8 mouse cellular contexts compared by ENCODE assay signal in genomic region chr1:38987080-38987864, GRCm38 (mm10). TPM values are rescaled to one million over a fixed set of nuclear protein-coding genes. Genes with fewer than 3 reads are reported as not detected.
DNase-seq lines count a peak whose midpoint lies in the region; ATAC-seq lines count a peak whose summit lies in the region.

No protein-coding gene starts in this region.

- H3K9ac ChIP-seq in forebrain, embryonic 14.5 days (ENCODE audit: low read length), result peak overlapping the region; percentile 78
- peak overlapping the region; percentile 70 for H3K9ac ChIP-seq in neural tube, embryonic 15.5 days (replicated peaks)

- peaks cover 9% of the 10 kb centered on the region; the same call in 1 of the 2 replicates for H3K36me3 ChIP-seq in forebrain, embryonic 14.5 days (ENCODE audit: control insufficient read depth, insufficient read depth, low read length)
- H3K36me3 ChIP-seq in neural tube, embryonic 15.5 days, result peaks cover 14% of the 10 kb centered on the region

- intact Hi-C loops in heart, postnatal 14 days (cut with DNase I), result no loop called here

- DNase-seq in ES-CJ7 (ENCODE audit: low read depth, low spot score), result peak; percentile 99
- peak; percentile 98 for DNase-seq in cerebellum, adult 11 months
- peak; percentile 98 for DNase-seq in forebrain, embryonic 14.5 days (ENCODE audit: low spot score)
- DNase-seq in heart, postnatal 14 days, result peak; percentile 97 to 98
- DNase-seq in layer of hippocampus, adult 11-12 months (ENCODE audit: low spot score), result peak; percentile 95
- peak; percentile 98 to 99 for DNase-seq in lung, adult 18-20 months
- peak; percentile 97 for DNase-seq in testis, postnatal 14 days (ENCODE audit: low spot score)

- no peaks in the 10 kb centered on the region for H3K9me3 ChIP-seq in forebrain, embryonic 14.5 days (replicated peaks; ENCODE audit: control insufficient read depth, low read length)
- H3K9me3 ChIP-seq in neural tube, embryonic 15.5 days (replicated peaks), result no peaks in the 10 kb centered on the region

- H3K4me2 ChIP-seq in forebrain, embryonic 14.5 days (ENCODE audit: low read length), result peak overlapping the region; percentile 87
- H3K4me2 ChIP-seq in neural tube, embryonic 15.5 days, result peak overlapping the region; percentile 81

- peak overlapping the region; percentile 6; the same call in 1 of the 2 replicates for H3K27ac ChIP-seq in forebrain, embryonic 14.5 days (ENCODE audit: low read depth, low read length)
- H3K27ac ChIP-seq in neural tube, embryonic 15.5 days (replicated peaks), result peak overlapping the region; percentile 87

- H3K4me1 ChIP-seq in forebrain, embryonic 14.5 days (ENCODE audit: control insufficient read depth, insufficient read depth, low read length), result peaks cover 7% of the 10 kb centered on the region
- H3K4me1 ChIP-seq in neural tube, embryonic 15.5 days, result peaks cover 32% of the 10 kb centered on the region

- H3K4me3 ChIP-seq in forebrain, embryonic 14.5 days (ENCODE audit: low read depth, low read length), result peak overlapping the region; percentile 74
- H3K4me3 ChIP-seq in neural tube, embryonic 15.5 days (replicated peaks), result peak overlapping the region; percentile 87

- peak; percentile 99 for ATAC-seq in forebrain, embryonic 14.5 days
- peak; percentile 98 for ATAC-seq in neural tube, embryonic 15.5 days (ENCODE audit: low FRiP score)

- no peaks in the 10 kb centered on the region for H3K27me3 ChIP-seq in forebrain, embryonic 14.5 days (replicated peaks; ENCODE audit: control insufficient read depth, insufficient read depth, low read length)
- H3K27me3 ChIP-seq in neural tube, embryonic 15.5 days (replicated peaks), result no peaks in the 10 kb centered on the region

- 4% methylated on average over 38 of the region's 38 CpGs for WGBS in forebrain, embryonic 14.5 days
- WGBS in neural tube, embryonic 15.5 days, result 5% methylated on average over 38 of the region's 38 CpGs

RNA-seq across cellular contexts. Expression of gene Pdcl3, which starts 1.9 kb away (rescaled TPM):
- polyA plus RNA-seq in forebrain, embryonic 14.5 days (2014; fragmentation: Nextera tagmentation; extraction: Ambion mirVana), result 156 and 168 TPM in 2 replicates
- total RNA-seq in heart, postnatal 14 days (2021), result 10 to 100 TPM; 60.0 to 74.5 TPM
- polyA plus RNA-seq in neural tube, embryonic 15.5 days (2015; fragmentation: Nextera tagmentation; extraction: Ambion mirVana), result 164 and 171 TPM in 2 replicates

RNA-seq across cellular contexts. Expression of gene Nms, which starts 48.3 kb away (rescaled TPM):
- 0.37 and 0.53 TPM in 2 replicates for polyA plus RNA-seq in forebrain, embryonic 14.5 days (2014; fragmentation: Nextera tagmentation; extraction: Ambion mirVana)
- not detected for total RNA-seq in heart, postnatal 14 days (2021)
- 8.6 and 9.1 TPM in 2 replicates for polyA plus RNA-seq in neural tube, embryonic 15.5 days (2015; fragmentation: Nextera tagmentation; extraction: Ambion mirVana)

Comparison
In these comparisons a context has a peak if more than half of its experiments do, and no peak if none do; other contexts are left out.
1. Peak in every context shown above with its lines: DNase-seq, ATAC-seq, H3K4me3 ChIP-seq and H3K27ac ChIP-seq.